Mouse (Mus musculus): ENCODE data around the gene Nucb2.

DNA sequence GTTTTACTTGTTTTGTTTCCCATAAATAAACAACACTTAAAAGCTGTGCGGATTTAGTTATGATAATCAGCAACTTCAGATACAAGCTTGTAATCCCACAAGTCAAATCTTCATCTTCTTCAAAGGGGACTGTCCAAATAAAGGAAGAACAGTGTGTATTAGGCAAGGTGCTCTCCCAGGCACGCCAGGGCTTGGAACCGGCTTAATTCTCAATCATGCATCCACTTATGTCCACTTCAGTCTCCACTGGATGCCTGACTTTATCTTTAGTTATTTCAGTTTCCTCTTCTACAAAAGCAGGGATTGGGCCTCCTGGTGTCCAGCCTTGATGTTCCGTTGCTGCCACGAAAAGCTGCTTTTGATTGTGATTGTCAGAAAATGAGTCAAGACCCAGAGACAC, 20.4 kb upstream of the Nucb2 start:
- TF ChIP-seq HCFC1 (IDR thresholded peaks at IDR 0.05; ENCODE audit: low read depth, low read length) = no peak
- no peak for TF ChIP-seq POLR2A (IDR thresholded peaks at IDR 0.05; ENCODE audit: low read depth, low read length)
- no peak for TF ChIP-seq EP300 (IDR thresholded peaks at IDR 0.05; ENCODE audit: low read length)
- TF ChIP-seq NRF1 (IDR thresholded peaks at IDR 0.05; ENCODE audit: low read depth, low read length) = no peak
- no peak for TF ChIP-seq TCF12 (IDR thresholded peaks at IDR 0.05; ENCODE audit: low read depth, low read length)
- TF ChIP-seq JUN (IDR thresholded peaks at IDR 0.05; ENCODE audit: insufficient read depth, low read depth, low read length) = no peak
- no peak for TF ChIP-seq UBTF (IDR thresholded peaks at IDR 0.05; ENCODE audit: low read depth, low read length)
- TF ChIP-seq MEF2A (IDR thresholded peaks at IDR 0.05; ENCODE audit: borderline replicate concordance, low read depth, low read length) = no peak
- no peak for TF ChIP-seq CTCF (conservative IDR thresholded peaks at IDR 0.05 in 1 of 2, IDR thresholded peaks at IDR 0.05 in 1 of 2; ENCODE audit: low read depth in 2 of 2, low read length in 2 of 2)
- TF ChIP-seq GABPA (IDR thresholded peaks at IDR 0.05; ENCODE audit: insufficient replicate concordance, low read depth, low read length) = no peak
- no peak for TF ChIP-seq KAT2A (IDR thresholded peaks at IDR 0.05; ENCODE audit: insufficient replicate concordance, low read length)
- no peak for TF ChIP-seq PAX5 (IDR thresholded peaks at IDR 0.05; ENCODE audit: low read length)

Measured in CH12.LX (cell line).